Mouse (Mus musculus) lung, embryonic 16.5 days (tissue): ENCODE data around the gene Ncf4. TPM values are rescaled to one million over a fixed set of nuclear protein-coding genes. Genes with fewer than 3 reads are reported as not detected.
"Not testable (repeated sequence)": the region's sequence is repeated elsewhere in the genome, so short reads cannot be mapped to it uniquely, and the experiment has no call there.

Source experiments
- ATAC-seq: fragments of 200-750 bp; cut with Nextera tagmentation; 2 replicates; pipeline ENCODE4 v1.8.0; 2017; ENCODE audit warnings: low read depth, mild to moderate bottlenecking, moderate library complexity
- H3K27ac ChIP-seq: fragments of 300-500 bp; sonication (generic); 2 replicates; pipeline ENCODE4 v1.5.1; 2014; ENCODE audit warnings: mild to moderate bottlenecking, control low read depth, low read length
- H3K27me3 ChIP-seq: fragments of 300-500 bp; sonication (generic); 2 replicates; pipeline ENCODE4 v1.6.1; 2014; ENCODE audit warnings: low read depth, low read length, mixed read lengths; ENCODE audit not compliant: control insufficient read depth, insufficient read depth
- H3K36me3 ChIP-seq: fragments of 300-500 bp; sonication (generic); 2 replicates; pipeline ENCODE4 v1.6.1; 2014; ENCODE audit warnings: low read length; ENCODE audit not compliant: control insufficient read depth, insufficient read depth
- H3K4me1 ChIP-seq: fragments of 300-500 bp; sonication (generic); replicated peaks from 2 replicates; pipeline ENCODE4 v1.6.1; 2014; ENCODE audit warnings: low read length, mixed read lengths; ENCODE audit not compliant: control insufficient read depth, insufficient read depth
- H3K4me2 ChIP-seq: fragments of 300-500 bp; sonication (generic); 2 replicates; pipeline ENCODE4 v1.6.1; 2014; ENCODE audit warnings: low read depth, low read length, control low read depth
- H3K4me3 ChIP-seq: fragments of 300-500 bp; sonication (generic); 2 replicates; pipeline ENCODE4 v1.5.1; 2014; ENCODE audit warnings: mild to moderate bottlenecking, low read length, control low read depth
- H3K9ac ChIP-seq: fragments of 300-500 bp; sonication (generic); 2 replicates; pipeline ENCODE4 v1.6.1; 2014; ENCODE audit warnings: low read length, control low read depth
- H3K9me3 ChIP-seq: fragments of 300-500 bp; sonication (generic); 2 replicates; pipeline ENCODE4 v1.6.1; 2016; ENCODE audit warnings: low read length; ENCODE audit not compliant: control insufficient read depth
- WGBS: fragments of 180-500 bp; shearing (Covaris S2); extraction: QIAGEN DNeasy Blood & Tissue Kit; methylation state at CpG from one replicate; pipeline ENCODE4 v1.1.7; 2014; 5-methylcytosine and 5-hydroxymethylcytosine counted together
- polyA plus RNA-seq: library from polyadenylated mRNA; unstranded; fragments of >200 nt; fragmentation: Nextera tagmentation; extraction: Ambion mirVana; gene quantifications from 2 replicates; pipeline ENCODE4 v1.2.1, GENCODE M21; 2015

The Ncf4 gene
- polyA plus RNA-seq, 1 experiment from 2014 or later = 4.6 TPM

GRCm38 (mm10) chr15:78263286-78263685 is 18.7 kb downstream of the Ncf4 start:
- H3K4me1 ChIP-seq = no peaks in the 10 kb centered on the region
- 52% methylated on average over 3 of the region's 3 CpGs for WGBS
- H3K9me3 ChIP-seq = no peaks in the 10 kb centered on the region
- H3K27ac ChIP-seq = no peak overlapping the region
- no peak overlapping the region for H3K4me3 ChIP-seq
- no peak overlapping the region for H3K9ac ChIP-seq
- ATAC-seq = no peak
- H3K27me3 ChIP-seq = no peaks in the 10 kb centered on the region
- no peaks in the 10 kb centered on the region for H3K36me3 ChIP-seq
- H3K4me2 ChIP-seq = no peak overlapping the region

- Histone ChIP-seq H3K4me1 (no peaks in the 10 kb centered on the region), H3K9ac (no peak overlapping the region), H3K36me3 (no peaks in the 10 kb centered on the region), H3K4me2 (no peak overlapping the region), H3K4me3 (no peak overlapping the region), H3K9me3 (peaks cover 3% of the 10 kb centered on the region; the same call in 1 of the 2 replicates), H3K27ac (no peak overlapping the region), H3K27me3 (no peaks in the 10 kb centered on the region)
- no peak for ATAC-seq
- WGBS = 76% methylated on average over 10 of the region's 10 CpGs
Observed at GRCm38 (mm10) chr15:78267441-78267840, 22.8 kb downstream of the Ncf4 start.

GRCm38 (mm10) chr15:78267865-78268264 is 23.3 kb downstream of the Ncf4 start:
- no peak for ATAC-seq
- peaks cover 3% of the 10 kb centered on the region; the same call in 1 of the 2 replicates for H3K9me3 ChIP-seq
- no peak overlapping the region for H3K4me2 ChIP-seq
- 48% methylated on average over 4 of the region's 4 CpGs for WGBS
- no peaks in the 10 kb centered on the region for H3K36me3 ChIP-seq
- H3K9ac ChIP-seq = no peak overlapping the region
- H3K4me3 ChIP-seq = no peak overlapping the region
- no peaks in the 10 kb centered on the region for H3K27me3 ChIP-seq
- no peaks in the 10 kb centered on the region for H3K4me1 ChIP-seq
- no peak overlapping the region for H3K27ac ChIP-seq

- Histone ChIP-seq H3K4me3 (no peak overlapping the region), H3K9ac (no peak overlapping the region), H3K4me2 (no peak overlapping the region), H3K36me3 (no peaks in the 10 kb centered on the region), H3K4me1 (no peaks in the 10 kb centered on the region), H3K27me3 (no peaks in the 10 kb centered on the region), H3K9me3 (peaks cover 3% of the 10 kb centered on the region; the same call in 1 of the 2 replicates), H3K27ac (no peak overlapping the region)
- ATAC-seq = no peak
Observed at GRCm38 (mm10) chr15:78271208-78271607, 26.6 kb downstream of the Ncf4 start.

- H3K27ac ChIP-seq = no peak overlapping the region
- H3K27me3 ChIP-seq = no peaks in the 10 kb centered on the region
- no peak overlapping the region for H3K9ac ChIP-seq
- 66% methylated on average over 2 of the region's 2 CpGs for WGBS
- no peaks in the 10 kb centered on the region for H3K36me3 ChIP-seq
- no peak overlapping the region for H3K4me3 ChIP-seq
- H3K4me1 ChIP-seq = no peaks in the 10 kb centered on the region
- no peak for ATAC-seq
- no peak overlapping the region for H3K4me2 ChIP-seq
- H3K9me3 ChIP-seq = no peaks in the 10 kb centered on the region
Observed at GRCm38 (mm10) chr15:78278308-78278707, 33.7 kb downstream of the Ncf4 start.

GRCm38 (mm10) chr15:78287941-78288340 is 43.3 kb downstream of the Ncf4 start:
- Histone ChIP-seq H3K27me3 (no peaks in the 10 kb centered on the region), H3K4me3 (no peak overlapping the region), H3K9ac (no peak overlapping the region), H3K9me3 (no peaks in the 10 kb centered on the region), H3K27ac (no peak overlapping the region), H3K4me2 (no peak overlapping the region), H3K36me3 (no peaks in the 10 kb centered on the region), H3K4me1 (no peaks in the 10 kb centered on the region)
- no peak for ATAC-seq
- 79% methylated on average over 5 of the region's 5 CpGs for WGBS

GRCm38 (mm10) chr15:78289775-78290174 is 45.2 kb downstream of the Ncf4 start:
- not testable (repeated sequence) for H3K27me3 ChIP-seq, H3K27ac ChIP-seq, H3K4me2 ChIP-seq, ATAC-seq, H3K4me3 ChIP-seq, H3K9ac ChIP-seq, H3K36me3 ChIP-seq, H3K4me1 ChIP-seq, H3K9me3 ChIP-seq
- WGBS = 29% methylated on average over 5 of the region's 5 CpGs

GRCm38 (mm10) chr15:78293228-78293627 is 48.6 kb downstream of the Ncf4 start:
- peak; percentile 52 for ATAC-seq
- H3K9me3 ChIP-seq, H3K4me2 ChIP-seq, H3K36me3 ChIP-seq, H3K4me1 ChIP-seq, H3K9ac ChIP-seq, H3K27me3 ChIP-seq, H3K27ac ChIP-seq, H3K4me3 ChIP-seq: not testable (repeated sequence)
- WGBS = 7% methylated on average over 2 of the region's 2 CpGs

GRCm38 (mm10) chr15:78293716-78294115 is 49.1 kb downstream of the Ncf4 start:
- no peaks in the 10 kb centered on the region for H3K36me3 ChIP-seq
- 76% methylated on average over 4 of the region's 4 CpGs for WGBS
- no peak overlapping the region for H3K9ac ChIP-seq
- 0 out of 2 replicates have a peak, but pooled peaks have one; percentile 5 for ATAC-seq
- no peaks in the 10 kb centered on the region for H3K4me1 ChIP-seq
- H3K4me3 ChIP-seq = no peak overlapping the region
- no peaks in the 10 kb centered on the region for H3K27me3 ChIP-seq
- H3K9me3 ChIP-seq = no peaks in the 10 kb centered on the region
- H3K4me2 ChIP-seq = no peak overlapping the region
- H3K27ac ChIP-seq = no peak overlapping the region

GRCm38 (mm10) chr15:78298558-78298957 is 54.0 kb downstream of the Ncf4 start:
- no peaks in the 10 kb centered on the region for H3K27me3 ChIP-seq
- H3K9ac ChIP-seq = no peak overlapping the region
- H3K27ac ChIP-seq = no peak overlapping the region
- no peaks in the 10 kb centered on the region for H3K36me3 ChIP-seq
- ATAC-seq = no peak
- H3K4me1 ChIP-seq = no peaks in the 10 kb centered on the region
- no peak overlapping the region for H3K4me2 ChIP-seq
- no peaks in the 10 kb centered on the region for H3K9me3 ChIP-seq
- H3K4me3 ChIP-seq = no peak overlapping the region
- WGBS = 90% methylated on average over 1 of the region's 1 CpGs
